Mouse (Mus musculus) hindbrain, embryonic 11.5 days (tissue): ENCODE results near the gene Nop2. TPM values are rescaled to one million over a fixed set of nuclear protein-coding genes. Genes with fewer than 3 reads are reported as not detected.
A peak's percentile ranks its signal among the peaks of the same experiment; 100 is the strongest.

ENCODE experiments used
- ATAC-seq: fragments of 200-750 bp; cut with Nextera tagmentation; 2 replicates; pipeline ENCODE4 v1.8.0; 2017; ENCODE audit warnings: mild to moderate bottlenecking, moderate TSS enrichment, moderate library complexity; ENCODE audit not compliant: low FRiP score
- DNase-seq: peaks from one replicate; pipeline ENCODE4 v3.0.0-alpha.2; 2015; ENCODE audit warnings: low spot score
- H3K27ac ChIP-seq: fragments of 300-500 bp; sonication (generic); 2 replicates; pipeline ENCODE4 v1.5.1; 2014; ENCODE audit warnings: mild to moderate bottlenecking, low read depth, low read length
- H3K27me3 ChIP-seq: fragments of 300-500 bp; sonication (generic); 2 replicates; pipeline ENCODE4 v1.6.1; 2014; ENCODE audit warnings: mild to moderate bottlenecking, low read length, moderate library complexity, mixed read lengths; ENCODE audit not compliant: control insufficient read depth, insufficient read depth
- H3K36me3 ChIP-seq: fragments of 300-500 bp; sonication (generic); 2 replicates; pipeline ENCODE4 v1.6.1; 2014; ENCODE audit warnings: mild to moderate bottlenecking, low read length, moderate library complexity, mixed read lengths; ENCODE audit not compliant: control insufficient read depth, insufficient read depth
- H3K4me1 ChIP-seq: fragments of 300-500 bp; sonication (generic); replicated peaks from 2 replicates; pipeline ENCODE4 v1.6.1; 2014; ENCODE audit warnings: low read length, mixed read lengths; ENCODE audit not compliant: control insufficient read depth, insufficient read depth
- H3K4me2 ChIP-seq: fragments of 300-500 bp; sonication (generic); replicated peaks from 2 replicates; pipeline ENCODE4 v1.6.1; 2014; ENCODE audit warnings: mild to moderate bottlenecking, low read depth, low read length
- H3K4me3 ChIP-seq: fragments of 300-500 bp; sonication (generic); 2 replicates; pipeline ENCODE4 v1.5.1; 2014; ENCODE audit warnings: low read depth, low read length
- H3K9ac ChIP-seq: fragments of 300-500 bp; sonication (generic); 2 replicates; pipeline ENCODE4 v1.6.1; 2014; ENCODE audit warnings: low read depth, low read length
- H3K9me3 ChIP-seq: fragments of 300-500 bp; sonication (generic); 2 replicates; pipeline ENCODE4 v1.6.1; 2016; ENCODE audit warnings: low read length; ENCODE audit not compliant: control insufficient read depth
- WGBS: fragments of 180-500 bp; shearing (Covaris S2); extraction: QIAGEN DNeasy Blood & Tissue Kit; methylation state at CpG from one replicate; pipeline ENCODE4 v1.1.7; 2014; 5-methylcytosine and 5-hydroxymethylcytosine counted together
- polyA plus RNA-seq: library from polyadenylated mRNA; unstranded; fragments of >200 nt; fragmentation: Nextera tagmentation; extraction: Ambion mirVana; gene quantifications from 2 replicates; pipeline ENCODE4 v1.2.1, GENCODE M21; 2014

The Nop2 gene
- 45.3 and 58.8 TPM in 2 replicates for polyA plus RNA-seq

DNA sequence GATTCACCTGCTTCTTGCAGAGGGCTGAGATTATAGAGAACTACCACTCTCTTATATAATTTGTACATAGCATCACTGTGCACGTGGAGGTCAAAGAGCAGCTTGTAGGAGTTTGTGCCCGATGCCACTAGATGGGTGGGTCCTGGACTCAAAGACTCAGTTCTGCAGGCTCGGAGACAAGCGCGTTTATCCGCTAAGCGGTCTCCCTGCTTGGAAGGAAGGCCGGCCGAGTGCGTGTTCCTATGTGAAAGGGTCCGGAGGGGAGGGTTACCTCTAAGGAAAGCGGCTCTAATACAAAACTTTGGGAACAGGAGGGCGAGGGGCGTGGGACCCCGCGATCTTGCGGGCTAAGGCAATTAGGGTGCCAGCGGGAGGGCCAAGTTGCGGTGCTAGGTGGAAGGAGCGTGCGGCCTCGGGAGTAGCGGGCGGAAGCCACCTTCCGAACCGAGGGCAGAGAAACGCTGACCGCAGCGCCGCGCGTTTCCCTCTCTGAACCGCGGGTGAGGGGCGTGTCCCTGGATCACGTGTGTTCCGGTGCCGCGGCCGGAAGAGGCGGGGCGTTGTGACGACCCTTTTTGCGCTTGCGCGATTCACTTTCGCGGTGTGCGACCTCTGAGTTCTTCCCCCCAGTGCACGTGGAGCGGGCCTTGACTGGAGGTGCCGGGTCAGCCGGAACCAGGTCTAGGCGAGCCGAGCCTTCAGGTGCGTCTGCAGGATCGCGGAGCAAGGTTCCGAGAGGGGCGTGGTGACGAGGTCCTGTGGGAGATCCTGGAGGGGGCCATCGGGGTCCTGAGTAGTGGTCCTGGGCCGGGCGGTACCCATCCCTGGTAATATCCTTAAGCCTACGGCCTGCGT is at the start of gene Nop2:
Gene Nop2 (plus strand): TSS at position 608 of the 855 bp plus-strand sequence.
- 1% methylated on average over 61 of the region's 66 CpGs for WGBS
- peak within 1 kb of the TSS; percentile 66 for H3K27ac ChIP-seq

DNA sequence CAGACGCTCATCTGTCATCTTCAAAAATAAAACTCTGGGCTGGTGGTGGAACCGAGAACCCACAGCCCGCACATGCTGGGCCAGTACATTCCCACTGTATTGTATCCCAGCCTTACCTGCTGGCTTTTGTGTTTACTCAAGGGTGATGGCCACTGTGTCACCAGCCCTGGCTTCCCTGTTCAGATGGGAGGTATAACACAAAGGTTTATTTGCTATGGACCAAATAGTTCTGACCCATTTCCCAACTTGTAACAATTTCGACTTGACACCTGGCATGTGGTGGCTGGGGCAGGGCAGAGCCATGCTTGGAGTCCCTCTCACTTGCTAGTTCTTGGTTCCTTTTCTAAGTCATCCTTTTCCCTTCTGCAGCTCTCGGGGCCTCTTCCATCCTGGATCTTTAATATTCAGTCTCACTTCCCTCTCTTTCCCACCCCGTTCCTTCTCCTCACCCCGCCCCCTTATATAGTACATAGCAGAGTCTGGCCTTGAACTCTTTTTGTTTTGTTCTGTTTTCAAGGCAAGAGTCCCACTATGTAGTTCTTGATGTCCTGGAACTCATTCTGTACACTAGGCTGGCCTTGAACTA is 48.8 kb upstream of the Nop2 start:
- ATAC-seq, result no peak

More for the DNA sequence above, at the start of gene Nop2:
- H3K36me3 ChIP-seq, result peaks cover 23% of the 10 kb centered on the region; the same call in 1 of the 2 replicates
- peak within 1 kb of the TSS; percentile 83 for H3K9ac ChIP-seq
- peak within 1 kb of the TSS; percentile 88 for H3K4me3 ChIP-seq
- H3K27me3 ChIP-seq, result no peaks in the 10 kb centered on the region
- H3K9me3 ChIP-seq, result no peaks in the 10 kb centered on the region
- ATAC-seq (peak; percentile 97), DNase-seq (peak; percentile 98)
- H3K4me2 ChIP-seq, result peak within 1 kb of the TSS; percentile 81
- 0 out of 2 replicates have a peak, but pooled peaks cover 2% of the 10 kb centered on the region for H3K4me1 ChIP-seq

DNA sequence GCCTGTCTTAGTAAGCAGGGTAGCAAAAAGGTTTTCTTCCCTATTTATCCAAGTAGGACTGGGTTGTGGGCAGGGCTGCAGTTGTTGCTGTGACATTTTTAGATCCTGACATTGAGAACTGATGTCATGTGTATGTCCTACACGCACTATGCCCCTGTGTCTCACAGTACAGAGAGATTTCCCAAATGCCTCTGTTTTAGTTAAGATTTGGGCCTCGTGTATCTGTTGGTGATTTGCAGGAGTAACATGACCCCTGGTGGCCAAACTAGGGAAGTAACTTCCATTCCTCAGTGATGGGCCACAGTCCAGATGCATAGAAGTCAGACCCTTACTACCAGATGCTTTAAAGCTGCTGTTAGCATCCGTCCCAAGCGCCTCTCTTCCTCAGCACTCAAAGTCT is 47.3 kb upstream of the Nop2 start:
- DNase-seq (peak; percentile 75), ATAC-seq (no peak)
- Histone ChIP-seq H3K4me1 (peaks cover 4% of the 10 kb centered on the region), H3K27ac (0 out of 2 replicates have a peak overlapping the region, but pooled peaks have one; percentile 9), H3K4me2 (no peak overlapping the region), H3K9me3 (no peaks in the 10 kb centered on the region), H3K4me3 (no peak overlapping the region), H3K9ac (0 out of 2 replicates have a peak overlapping the region, but pooled peaks have one; percentile 25), H3K36me3 (no peaks in the 10 kb centered on the region), H3K27me3 (0 out of 2 replicates have a peak, but pooled peaks cover 3% of the 10 kb centered on the region)
- WGBS, result 16% methylated on average over 4 of the region's 4 CpGs

More for the DNA sequence above, 48.8 kb upstream of the Nop2 start:
- Histone ChIP-seq H3K36me3 (no peaks in the 10 kb centered on the region), H3K27me3 (0 out of 2 replicates have a peak, but pooled peaks cover 3% of the 10 kb centered on the region), H3K27ac (no peak overlapping the region), H3K4me3 (no peak overlapping the region), H3K9me3 (no peaks in the 10 kb centered on the region), H3K4me1 (no peaks in the 10 kb centered on the region; the same call in 1 of the 2 replicates), H3K4me2 (no peak overlapping the region), H3K9ac (no peak overlapping the region)
- no peak for DNase-seq
- 89% methylated on average over 7 of the region's 7 CpGs for WGBS

DNA sequence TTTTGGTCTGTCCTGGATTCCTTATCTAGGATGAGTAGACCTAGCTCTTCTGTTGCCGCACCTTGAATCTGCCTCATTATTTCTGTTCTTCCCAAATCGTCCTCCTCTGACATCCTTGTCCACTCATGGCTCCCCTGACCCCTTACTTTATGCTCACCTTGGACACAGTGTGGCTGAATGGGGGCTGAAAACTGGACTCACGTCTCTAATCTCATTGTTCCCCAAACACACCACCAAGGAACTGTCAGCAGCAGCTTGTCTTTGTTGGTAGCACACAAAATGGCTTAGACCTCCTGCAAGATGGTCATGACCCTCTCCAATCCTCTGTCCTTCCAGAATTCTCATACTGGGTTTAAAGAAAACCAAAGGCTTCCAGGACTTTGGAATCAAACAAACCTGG is 43.8 kb upstream of the Nop2 start:
- H3K36me3 ChIP-seq, result no peaks in the 10 kb centered on the region

DNA sequence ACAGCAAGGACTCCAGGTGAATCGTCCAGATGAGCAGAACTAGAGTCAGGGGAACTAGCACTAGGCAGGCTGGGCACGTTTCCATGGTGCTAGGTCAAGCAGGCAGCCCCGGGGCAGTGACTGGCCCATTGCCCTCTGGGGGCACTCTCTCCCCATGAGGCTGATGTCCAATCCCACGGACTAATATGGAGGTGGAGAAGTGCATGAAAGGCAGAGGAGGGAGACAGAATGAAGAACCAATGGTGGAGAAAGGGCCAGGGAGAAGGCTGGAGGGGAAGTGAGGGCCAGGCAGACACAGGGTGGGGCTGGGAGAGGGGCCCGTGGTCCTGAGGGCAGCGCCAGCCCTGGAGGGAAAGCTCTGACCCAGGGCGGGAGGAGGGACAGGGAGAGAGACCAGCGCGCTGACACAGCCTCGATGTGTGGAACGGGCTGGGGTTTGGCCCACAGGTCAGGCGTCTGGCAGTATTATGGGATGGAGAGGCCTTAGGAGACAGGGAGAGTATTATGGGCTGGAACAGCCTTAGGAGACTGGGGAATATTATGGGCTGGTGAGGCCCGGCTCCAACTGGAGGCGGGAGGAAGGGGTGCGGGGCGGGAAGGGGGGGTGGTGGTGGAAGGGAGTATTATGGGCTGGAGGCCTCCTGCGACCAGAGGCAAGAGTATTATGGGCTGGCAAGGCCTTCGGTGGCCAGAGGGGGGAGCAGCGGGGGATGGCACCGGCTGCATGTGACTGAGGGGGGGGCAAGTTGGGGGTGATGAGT is 43.0 kb upstream of the Nop2 start:
- ATAC-seq (peak; percentile 87), DNase-seq (peak; percentile 87)
- peak overlapping the region; percentile 37 for H3K9ac ChIP-seq
- peaks cover 16% of the 10 kb centered on the region for H3K4me1 ChIP-seq
- H3K36me3 ChIP-seq, result no peaks in the 10 kb centered on the region
- H3K9me3 ChIP-seq, result no peaks in the 10 kb centered on the region
- WGBS, result 1% methylated on average over 16 of the region's 20 CpGs
- H3K27ac ChIP-seq, result peak overlapping the region; percentile 93
- no peaks in the 10 kb centered on the region for H3K27me3 ChIP-seq
- no peak overlapping the region for H3K4me3 ChIP-seq
- H3K4me2 ChIP-seq, result no peak overlapping the region

More for the DNA sequence above, 43.8 kb upstream of the Nop2 start:
- Histone ChIP-seq H3K9ac (no peak overlapping the region), H3K27me3 (no peaks in the 10 kb centered on the region), H3K4me2 (no peak overlapping the region), H3K9me3 (no peaks in the 10 kb centered on the region), H3K4me1 (peaks cover 16% of the 10 kb centered on the region), H3K4me3 (no peak overlapping the region), H3K27ac (peak overlapping the region; percentile 93)
- DNase-seq (no peak), ATAC-seq (no peak)
- WGBS, result 73% methylated on average over 3 of the region's 3 CpGs

DNA sequence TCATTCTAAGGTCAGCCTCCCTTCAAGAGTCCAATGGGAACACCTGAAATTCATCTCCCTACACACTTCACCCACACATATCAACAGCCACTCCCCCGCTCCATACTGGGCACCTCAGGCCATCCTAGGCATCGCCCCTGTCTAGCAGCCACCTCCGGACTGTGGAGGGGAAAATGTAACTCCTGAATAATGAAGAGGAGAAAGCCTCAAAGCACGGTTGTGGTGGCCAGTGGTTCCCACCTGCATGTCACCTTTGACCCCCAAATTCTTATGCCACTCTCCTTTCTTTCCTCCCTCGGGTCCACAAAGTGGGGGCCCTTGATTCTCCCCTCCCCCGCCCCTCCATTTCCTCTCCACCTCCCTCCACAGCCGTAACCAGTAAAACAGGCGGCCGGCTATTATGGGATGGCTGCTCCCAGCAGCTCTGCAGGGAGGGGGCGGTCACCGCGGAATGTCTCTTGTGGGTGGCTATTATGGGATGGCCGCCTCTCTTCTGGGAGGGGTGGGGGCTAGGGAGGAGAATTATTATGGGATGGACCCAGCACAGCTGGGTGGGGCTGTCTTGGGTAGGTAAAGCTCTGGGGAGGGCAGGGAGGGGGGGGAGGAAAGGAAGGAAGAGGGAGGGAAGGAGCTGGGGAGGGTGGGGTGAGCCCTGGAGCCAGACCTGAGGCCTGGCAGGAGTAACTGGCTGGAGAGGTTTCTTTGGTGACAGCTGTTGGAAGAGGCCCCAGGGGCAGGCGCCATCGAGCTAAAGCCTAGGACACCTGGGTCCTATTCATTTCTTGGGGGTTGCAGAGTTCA is 42.0 kb upstream of the Nop2 start:
- H3K9me3 ChIP-seq, result no peaks in the 10 kb centered on the region
- H3K4me2 ChIP-seq, result peak overlapping the region; percentile 36
- H3K4me3 ChIP-seq, result peak overlapping the region; percentile 12; the same call in 1 of the 2 replicates
- peak overlapping the region; percentile 65 for H3K9ac ChIP-seq
- no peaks in the 10 kb centered on the region for H3K27me3 ChIP-seq
- peak overlapping the region; percentile 93 for H3K27ac ChIP-seq
- peak; percentile 73 for ATAC-seq
- H3K36me3 ChIP-seq, result no peaks in the 10 kb centered on the region
- WGBS, result 3% methylated on average over 15 of the region's 15 CpGs
- DNase-seq, result peak; percentile 68
- peaks cover 16% of the 10 kb centered on the region for H3K4me1 ChIP-seq

DNA sequence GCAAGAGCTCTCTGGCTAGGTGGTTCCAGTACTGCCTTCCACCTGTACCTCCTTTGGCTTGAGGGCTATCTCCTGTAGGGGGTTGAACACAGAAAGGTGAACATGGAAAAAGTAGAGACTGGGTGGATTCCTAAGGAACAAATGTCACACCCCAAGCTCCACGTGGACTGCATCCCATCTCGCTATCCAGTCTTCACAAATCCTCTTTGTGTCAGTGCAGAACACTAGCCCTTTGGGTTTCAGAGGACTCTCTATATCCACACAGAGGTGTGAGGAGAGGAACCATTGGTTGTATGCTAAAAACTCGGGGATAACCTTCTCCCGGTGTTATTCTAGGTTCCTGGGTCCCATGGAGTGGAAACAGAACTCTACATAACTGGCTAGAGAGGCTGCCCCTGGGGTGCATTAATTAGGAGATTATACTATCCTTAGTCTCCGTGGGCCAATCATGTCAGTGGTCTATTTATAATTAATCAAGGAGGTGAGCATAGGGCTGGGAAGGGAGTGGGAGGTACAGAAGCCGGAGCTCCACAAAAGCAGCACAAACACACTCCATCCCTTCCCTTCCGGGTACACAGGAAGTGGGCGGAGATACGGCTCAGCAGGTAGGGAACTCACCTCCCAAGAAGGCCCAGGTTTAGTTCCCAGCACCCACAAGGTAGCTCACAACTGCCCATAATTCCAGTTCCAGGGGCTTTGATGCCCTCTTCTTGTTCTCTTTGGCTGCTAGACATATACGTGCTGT is 41.2 kb upstream of the Nop2 start:
- Histone ChIP-seq H3K9ac (peak overlapping the region; percentile 65; the same call in 1 of the 2 replicates), H3K36me3 (no peaks in the 10 kb centered on the region), H3K4me3 (peak overlapping the region; percentile 12; the same call in 1 of the 2 replicates), H3K4me1 (peaks cover 16% of the 10 kb centered on the region), H3K27me3 (no peaks in the 10 kb centered on the region), H3K27ac (peak overlapping the region; percentile 93), H3K4me2 (peak overlapping the region; percentile 36; the same call in 1 of the 2 replicates), H3K9me3 (no peaks in the 10 kb centered on the region)
- 60% methylated on average over 10 of the region's 10 CpGs for WGBS
- ATAC-seq (peak; percentile 20; the same call in 1 of the 2 replicates), DNase-seq (no peak)
